Mouse (Mus musculus) stomach, postnatal 0 days (tissue): ENCODE data around the gene Ltbr.
"Not testable (repeated sequence)": the region's sequence is repeated elsewhere in the genome, so short reads cannot be mapped to it uniquely, and the experiment has no call there.

ENCODE experiments used
- CTCF ChIP-seq: IDR thresholded peaks from 2 replicates; pipeline ENCODE4 v1.5.1; 2016; ENCODE audit warnings: antibody characterized with exemption, low read depth, mild to moderate bottlenecking, moderate library complexity
- EP300 ChIP-seq: optimal IDR thresholded peaks from 2 replicates; pipeline ENCODE3; 2016; ENCODE audit warnings: antibody characterized with exemption

DNA sequence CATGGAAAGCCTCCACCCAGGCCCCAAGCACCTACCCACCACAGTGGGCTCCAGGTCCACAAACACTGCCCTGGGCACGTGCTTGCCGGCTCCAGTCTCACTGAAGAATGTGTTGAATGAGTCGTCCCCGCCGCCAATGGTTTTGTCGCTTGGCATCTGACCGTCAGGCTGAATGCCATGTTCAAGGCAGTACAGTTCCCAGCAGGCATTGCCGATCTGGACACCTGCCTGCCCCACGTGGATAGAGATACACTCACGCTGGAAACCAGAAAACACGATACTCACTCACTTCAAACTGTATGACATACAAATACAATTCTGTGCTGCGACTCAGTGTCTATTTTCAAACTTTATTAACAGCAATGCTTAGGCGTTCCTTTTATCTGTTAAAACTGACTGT, 31.0 kb downstream of the Ltbr start:
- TF ChIP-seq CTCF, EP300: not testable (repeated sequence)
